Mouse (Mus musculus): ENCODE measurements around the gene Cyp2c50.
"Not testable (repeated sequence)": the region's sequence is repeated elsewhere in the genome, so short reads cannot be mapped to it uniquely, and the experiment has no call there.

Cyp2c50 gene

DNA sequence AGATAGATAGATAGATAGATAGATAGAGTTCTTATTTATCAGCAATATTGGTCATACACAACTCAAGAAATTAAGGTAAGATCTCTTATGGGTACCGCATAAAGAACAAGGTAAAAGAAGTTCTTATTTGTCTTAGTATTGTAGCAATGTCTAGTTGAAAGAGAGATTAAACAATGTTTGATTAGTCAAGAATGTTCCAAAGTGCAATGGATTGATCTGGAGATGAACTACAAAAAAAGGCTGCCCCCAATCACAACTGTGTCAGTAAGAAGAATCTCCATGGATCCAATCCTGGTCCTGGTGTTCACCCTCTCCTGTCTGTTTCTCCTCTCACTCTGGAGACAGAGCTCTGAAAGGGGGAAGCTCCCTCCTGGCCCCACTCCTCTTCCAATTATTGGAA, at the start of gene Cyp2c50:
Cyp2c50 (plus strand) TSS at position 268 of the 400 bp plus-strand sequence.
- not testable (repeated sequence) for DNase-seq (ENCODE audit: low spot score)

DNA sequence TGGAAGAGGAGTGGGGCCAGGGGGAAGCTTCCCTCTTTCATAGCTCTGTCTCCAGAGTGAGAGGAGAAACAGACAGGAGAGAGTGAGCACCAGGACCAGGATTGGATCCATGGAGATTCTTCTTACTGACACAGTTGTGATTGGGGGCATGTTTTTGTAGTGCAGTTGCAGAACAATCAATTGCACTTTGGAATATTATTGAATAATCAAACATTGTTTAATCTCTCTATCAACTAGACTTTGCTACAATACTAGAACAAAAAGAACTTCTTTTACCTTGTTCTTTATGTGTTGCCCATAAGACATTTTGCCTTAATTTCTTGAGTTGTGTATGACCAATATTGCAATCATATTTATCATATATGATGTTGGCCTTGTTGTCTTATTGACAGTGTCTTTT, 15.8 kb upstream of the Cyp2c50 start, which contains the start of gene Cyp2c54:
Cyp2c54 (minus strand) TSS at position 127 of the 400 bp plus-strand sequence.
- DNase-seq (ENCODE audit: low spot score): no peak

GRCm38 (mm10) chr19:40088381-40088780, 1.1 kb upstream of the Cyp2c50 start:
- DNase-seq (ENCODE audit: low spot score): no peak

GRCm38 (mm10) chr19:40091111-40091510, 1.6 kb downstream of the Cyp2c50 start:
- no peak for DNase-seq (ENCODE audit: low spot score)

GRCm38 (mm10) chr19:40119624-40120023, 30.1 kb downstream of the Cyp2c50 start:
- DNase-seq (ENCODE audit: low spot score): not testable (repeated sequence)

- DNase-seq (ENCODE audit: low spot score): not testable (repeated sequence)
Observed at GRCm38 (mm10) chr19:40125165-40125564, 35.7 kb downstream of the Cyp2c50 start.

- DNase-seq (ENCODE audit: low spot score): not testable (repeated sequence)
Observed at GRCm38 (mm10) chr19:40126996-40127395, 37.5 kb downstream of the Cyp2c50 start.

Data from retina, embryonic 14.5 days (tissue).